Mouse (Mus musculus) adrenal gland, postnatal 36 days (tissue): Measurements from ENCODE around the gene Cbfa2t2. TPM values are rescaled to one million over a fixed set of nuclear protein-coding genes. Genes with fewer than 3 reads are reported as not detected.

ENCODE experiments used
- DNase-seq, 2 experiments: peaks; one replicate each; pipeline ENCODE4 v3.0.0; 2021; ENCODE audit warnings: mixed read lengths in 1 of 2
- total RNA-seq, 2 experiments: library from RNA; stranded (reverse); gene quantifications; 2 replicates each; pipeline ENCODE4 v1.2.3; 2021

The Cbfa2t2 gene
- total RNA-seq, 2 experiments from 2014 or later = 30.7 to 40.9 TPM

GRCm38 (mm10) chr2:154569836-154570286 lies 133.6 kb downstream of the Cbfa2t2 start, which contains the start of gene E2f1:
Gene E2f1, minus strand, starts transcription at chr2:154569892.
- DNase-seq = peak; percentile 97 to 99

GRCm38 (mm10) chr2:154570666-154571065 lies 134.4 kb downstream of the Cbfa2t2 start:
- no peak for DNase-seq

GRCm38 (mm10) chr2:154571266-154571665 lies 135.0 kb downstream of the Cbfa2t2 start:
- DNase-seq = no peak

- no peak for DNase-seq
Measured at GRCm38 (mm10) chr2:154571976-154572375, 135.7 kb downstream of the Cbfa2t2 start.

- DNase-seq = no peak
Measured at GRCm38 (mm10) chr2:154572996-154573395, 136.7 kb downstream of the Cbfa2t2 start.

- no peak for DNase-seq
Measured at GRCm38 (mm10) chr2:154574271-154574670, 138.0 kb downstream of the Cbfa2t2 start.

- no peak for DNase-seq
Measured at GRCm38 (mm10) chr2:154576876-154577743, 140.8 kb downstream of the Cbfa2t2 start.

GRCm38 (mm10) chr2:154577744-154578067 lies 141.4 kb downstream of the Cbfa2t2 start:
- no peak for DNase-seq

GRCm38 (mm10) chr2:154580586-154580985 lies 144.3 kb downstream of the Cbfa2t2 start:
- peak in 1 of 2 experiments; percentile 49 for DNase-seq

GRCm38 (mm10) chr2:154581421-154581820 lies 145.1 kb downstream of the Cbfa2t2 start:
- no peak for DNase-seq

GRCm38 (mm10) chr2:154583906-154584872 lies 147.9 kb downstream of the Cbfa2t2 start:
- no peak for DNase-seq

- no peak for DNase-seq
Measured at GRCm38 (mm10) chr2:154584931-154585601, 148.8 kb downstream of the Cbfa2t2 start.

GRCm38 (mm10) chr2:154586405-154586804 lies 150.1 kb downstream of the Cbfa2t2 start:
- DNase-seq = peak in 1 of 2 experiments; percentile 37

Other genes with a start within 250 kb of the Cbfa2t2 start
- gene Bpifb1, start 245.7 kb upstream of the Cbfa2t2 start, total RNA-seq = not detected
- gene Bpifb5, start 212.7 kb upstream of the Cbfa2t2 start, total RNA-seq = under 1 TPM; 0.23 TPM
- gene Bpifb9a, start 178.6 kb upstream of the Cbfa2t2 start, total RNA-seq = not detected
- not detected for gene Bpifb9b, start 129.3 kb upstream of the Cbfa2t2 start, total RNA-seq
- 10 to 100 TPM; 11.0 to 13.9 TPM for gene Cdk5rap1, start 63.5 kb upstream of the Cbfa2t2 start, total RNA-seq
- gene Snta1, start 28.4 kb upstream of the Cbfa2t2 start, total RNA-seq = 10 to 100 TPM; 22.1 to 26.5 TPM
- under 1 TPM in 1 of 2 experiments, not detected in 1; 0.43 TPM for gene 1700003F12Rik, start 110.6 kb downstream of the Cbfa2t2 start, total RNA-seq
- gene Actl10, start 115.3 kb downstream of the Cbfa2t2 start, total RNA-seq = not detected
- gene Necab3, start 122.4 kb downstream of the Cbfa2t2 start, total RNA-seq = 1 to 10 TPM; 1.1 to 1.5 TPM
- gene E2f1, start 133.4 kb downstream of the Cbfa2t2 start, total RNA-seq = 1 to 10 TPM; 8.7 to 9.6 TPM
- 10 to 100 TPM; 30.9 to 35.7 TPM for gene Pxmp4, start 167.2 kb downstream of the Cbfa2t2 start, total RNA-seq
- 1 to 10 TPM; 2.6 to 3.0 TPM for gene Zfp341, start 176.8 kb downstream of the Cbfa2t2 start, total RNA-seq
- gene 4930519P11Rik, start 177.0 kb downstream of the Cbfa2t2 start, total RNA-seq = under 1 TPM in 1 of 2 experiments, not detected in 1; 0.63 TPM
- gene Chmp4b, start 215.2 kb downstream of the Cbfa2t2 start, total RNA-seq = 100 to 1,000 TPM; 220 to 259 TPM